Mouse (Mus musculus): Measurements from ENCODE around the gene Cyb561d1.
A peak's percentile ranks its signal among the peaks of the same experiment; 100 is the strongest.
"Not testable (repeated sequence)": the region's sequence is repeated elsewhere in the genome, so short reads cannot be mapped to it uniquely, and the experiment has no call there.

The Cyb561d1 gene

DNA sequence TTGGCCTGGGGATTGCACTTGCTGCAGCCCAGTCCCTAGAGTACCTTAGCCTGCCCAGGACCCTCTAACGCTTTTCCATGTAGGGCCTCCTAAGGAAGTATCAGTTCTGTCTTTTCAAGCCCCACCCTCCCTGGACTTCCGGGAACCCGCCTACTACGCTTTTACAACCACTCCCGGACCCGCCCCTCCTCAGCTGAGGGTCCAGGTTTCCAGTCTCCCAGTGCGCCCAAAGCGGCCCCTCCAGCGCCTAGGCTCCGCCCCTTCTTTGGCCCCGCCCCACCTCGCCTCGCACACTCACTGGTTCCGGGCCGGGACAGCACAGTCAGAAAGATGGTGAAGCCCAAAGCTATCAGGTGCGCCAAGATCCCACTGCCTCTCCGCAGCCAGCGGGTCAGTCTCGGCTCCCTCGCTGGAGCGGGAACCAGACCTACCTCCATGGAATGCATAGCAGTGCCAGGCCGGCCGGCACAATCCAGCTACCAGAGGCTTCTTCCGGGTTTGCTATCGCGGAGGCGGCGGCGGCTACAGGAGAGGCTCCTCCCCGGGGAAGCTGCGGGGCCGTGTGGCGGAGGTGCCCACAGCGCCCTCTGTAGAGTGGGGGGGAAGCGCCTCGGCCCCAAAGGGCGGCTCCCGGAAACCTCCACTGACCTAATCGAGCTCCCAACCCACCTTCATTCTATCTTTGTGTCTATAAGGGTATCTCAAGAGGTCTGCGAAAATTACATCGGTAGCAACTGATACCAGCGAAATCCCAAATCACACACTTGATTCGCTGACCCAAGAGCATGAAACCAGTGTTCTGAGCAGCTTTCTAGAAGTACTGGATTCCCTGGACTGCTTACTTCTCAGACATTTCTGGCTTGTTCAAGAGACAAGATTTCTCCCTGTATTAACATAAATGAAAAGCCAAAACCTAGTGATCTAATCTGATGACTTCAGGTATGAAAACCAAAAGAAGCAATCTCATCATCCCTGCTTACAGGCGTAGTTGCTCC, at the start of gene Cyb561d1:
Gene Cyb561d1 (minus strand): TSS at position 884 of the 995 bp plus-strand sequence.
- peak; percentile 62 for DNase-seq (ENCODE audit: low read depth, low spot score)

DNA sequence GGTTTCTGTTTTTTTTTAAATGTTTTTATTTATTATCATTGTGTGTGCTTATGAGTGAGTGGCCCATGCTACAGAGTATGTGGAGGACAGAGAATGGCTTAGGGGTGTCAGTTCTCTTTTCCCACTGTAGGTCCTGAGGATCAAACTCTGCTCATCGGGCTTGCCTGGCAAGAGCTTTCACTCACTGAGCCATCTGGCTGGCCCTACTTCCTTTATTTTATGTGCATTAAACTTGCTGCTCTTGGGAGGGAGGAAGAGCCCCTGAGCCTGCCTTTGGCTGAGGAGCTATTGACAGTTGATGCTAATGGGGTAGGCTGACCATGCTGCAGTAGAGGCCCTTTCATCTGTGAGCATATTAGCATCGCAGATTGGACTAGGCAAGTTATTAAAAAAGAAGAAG, 45.8 kb upstream of the Cyb561d1 start:
- no peak for DNase-seq (ENCODE audit: low read depth, low spot score)

DNA sequence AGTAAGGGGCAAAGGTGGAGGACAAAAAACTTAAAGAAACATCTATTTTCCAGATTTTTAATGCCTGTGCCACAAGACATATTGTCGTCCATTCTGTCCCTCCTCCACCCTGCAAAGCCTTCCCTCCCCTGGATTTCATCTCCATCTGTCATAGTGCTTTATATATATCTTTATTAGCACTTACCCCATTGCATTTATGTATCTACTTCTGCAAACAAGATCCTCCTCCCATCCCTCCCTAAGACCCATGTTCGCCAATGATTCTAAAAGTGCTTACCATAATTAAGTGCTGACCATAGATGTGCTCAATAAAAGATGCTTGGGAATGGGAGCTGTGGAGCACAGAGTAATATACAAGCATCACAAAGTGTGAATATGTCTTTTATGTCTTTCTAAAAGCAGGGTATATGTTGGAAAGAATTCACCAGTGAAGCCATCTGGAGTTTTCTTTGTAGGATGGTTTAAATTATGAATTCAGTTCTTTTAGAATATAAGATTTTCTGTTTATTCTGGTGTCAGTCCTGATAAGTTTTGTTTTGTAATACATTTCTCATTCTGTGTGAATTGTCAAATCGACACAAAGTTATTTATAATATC, 40.3 kb upstream of the Cyb561d1 start:
- no peak for DNase-seq (ENCODE audit: low read depth, low spot score)

DNA sequence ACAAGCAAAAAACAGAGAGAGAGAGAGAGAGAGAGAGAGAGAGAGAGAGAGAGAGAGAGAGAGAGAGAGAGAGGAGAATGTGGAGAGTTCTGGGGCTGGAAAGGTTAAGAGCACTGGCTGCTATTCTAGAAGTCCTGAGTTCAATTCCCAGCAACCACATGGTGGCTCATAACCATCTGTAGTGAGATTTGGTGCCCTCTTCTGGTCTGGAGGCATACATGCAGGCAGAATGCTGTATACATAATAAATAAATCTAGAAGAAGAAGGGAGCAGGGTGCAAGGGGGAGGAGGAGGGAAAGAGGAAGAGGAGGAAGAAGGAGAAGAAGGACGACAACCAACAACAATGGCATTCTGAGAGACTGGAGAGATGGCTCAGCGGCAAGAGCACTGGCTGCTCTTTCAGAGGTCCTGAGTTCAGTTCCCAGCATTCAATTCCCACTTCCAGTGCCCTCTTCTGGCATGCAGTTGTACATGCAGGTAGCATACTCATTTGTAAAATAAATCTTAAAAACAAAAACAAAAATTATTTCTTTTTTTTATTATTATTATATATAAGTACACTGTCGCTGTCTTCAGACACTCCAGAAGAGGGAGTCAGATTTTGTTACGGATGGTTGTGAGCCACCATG, 36.6 kb upstream of the Cyb561d1 start:
- not testable (repeated sequence) for DNase-seq (ENCODE audit: low read depth, low spot score)

DNA sequence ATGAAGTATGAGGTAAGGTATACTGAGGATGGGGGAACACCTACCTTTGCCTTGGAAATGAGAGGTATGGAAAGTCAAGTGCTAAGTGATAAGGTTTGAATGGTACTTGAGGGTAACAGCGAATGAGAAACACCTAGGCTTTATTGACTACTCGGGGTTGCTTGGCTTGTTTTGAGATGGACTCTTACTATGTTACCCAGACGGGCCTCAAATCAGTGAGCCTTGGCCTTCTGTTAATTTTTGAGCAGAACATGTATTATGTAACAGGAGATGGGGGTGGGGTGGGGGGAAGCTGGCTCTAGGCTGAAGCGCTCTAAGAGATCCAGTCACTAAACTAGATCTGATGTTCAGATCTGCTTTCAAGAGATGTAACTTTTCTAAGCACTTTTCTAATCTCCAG, 30.6 kb upstream of the Cyb561d1 start:
- DNase-seq (ENCODE audit: low read depth, low spot score), result no peak

DNA sequence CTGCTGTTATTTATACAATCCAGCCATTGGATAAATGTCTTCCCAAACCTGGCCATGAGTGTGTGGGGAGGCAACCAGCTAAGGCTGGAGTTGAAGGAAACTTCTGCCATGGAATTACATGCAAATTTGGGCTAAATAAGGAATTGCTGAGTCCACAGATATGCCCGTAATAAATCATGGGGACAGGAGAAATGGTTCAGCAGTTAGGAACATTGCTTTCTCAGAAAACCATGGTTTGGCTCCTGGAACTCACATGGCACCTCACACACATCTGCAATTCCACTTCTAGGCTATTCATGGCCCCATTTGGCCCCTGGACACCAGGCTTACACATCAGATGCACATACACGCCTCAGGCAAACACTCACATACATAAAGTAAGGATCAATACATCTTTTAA, 26.5 kb upstream of the Cyb561d1 start:
- no peak for DNase-seq (ENCODE audit: low read depth, low spot score)

DNA sequence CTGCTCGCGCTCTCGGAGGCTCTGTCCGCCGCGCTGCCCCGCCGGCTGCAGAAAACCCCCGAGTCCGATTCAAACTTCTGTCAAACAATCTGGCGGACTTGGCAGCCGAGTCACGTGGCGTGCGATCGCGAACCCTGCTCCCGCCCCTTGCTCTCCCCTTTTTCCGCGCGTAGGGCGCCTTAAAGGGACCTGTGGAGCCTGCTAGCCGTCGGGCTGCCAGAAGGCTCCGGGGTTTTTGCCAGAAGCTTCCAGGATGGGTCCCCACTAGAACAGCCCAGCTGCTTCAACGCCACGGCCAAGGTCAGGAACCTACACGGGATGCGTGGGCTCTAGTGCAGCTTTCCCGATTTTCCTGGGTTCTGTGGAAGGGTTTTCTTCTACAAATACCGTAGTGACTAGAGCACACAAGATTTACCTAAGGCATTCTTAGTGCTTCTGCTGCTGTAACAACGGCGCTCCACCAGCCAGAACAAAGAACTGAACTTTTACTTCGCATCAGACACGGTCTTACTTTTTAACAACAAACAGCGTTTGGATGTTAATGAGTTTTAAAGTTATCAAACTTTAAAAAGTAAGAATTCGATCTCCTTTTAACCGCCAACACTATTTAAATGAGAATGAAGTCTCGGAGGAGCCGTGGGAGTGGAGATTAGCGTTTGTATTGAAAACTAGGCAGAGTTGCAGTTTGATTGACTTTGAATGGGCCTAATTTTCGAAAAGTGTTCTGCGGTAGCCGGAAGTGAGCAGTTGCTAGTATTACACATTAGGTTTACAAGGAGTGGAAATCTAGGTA, 25.7 kb upstream of the Cyb561d1 start, which contains the start of gene Sypl2:
Gene Sypl2 (minus strand): TSS at position 91 of the 793 bp plus-strand sequence.
- DNase-seq (ENCODE audit: low read depth, low spot score), result no peak

DNA sequence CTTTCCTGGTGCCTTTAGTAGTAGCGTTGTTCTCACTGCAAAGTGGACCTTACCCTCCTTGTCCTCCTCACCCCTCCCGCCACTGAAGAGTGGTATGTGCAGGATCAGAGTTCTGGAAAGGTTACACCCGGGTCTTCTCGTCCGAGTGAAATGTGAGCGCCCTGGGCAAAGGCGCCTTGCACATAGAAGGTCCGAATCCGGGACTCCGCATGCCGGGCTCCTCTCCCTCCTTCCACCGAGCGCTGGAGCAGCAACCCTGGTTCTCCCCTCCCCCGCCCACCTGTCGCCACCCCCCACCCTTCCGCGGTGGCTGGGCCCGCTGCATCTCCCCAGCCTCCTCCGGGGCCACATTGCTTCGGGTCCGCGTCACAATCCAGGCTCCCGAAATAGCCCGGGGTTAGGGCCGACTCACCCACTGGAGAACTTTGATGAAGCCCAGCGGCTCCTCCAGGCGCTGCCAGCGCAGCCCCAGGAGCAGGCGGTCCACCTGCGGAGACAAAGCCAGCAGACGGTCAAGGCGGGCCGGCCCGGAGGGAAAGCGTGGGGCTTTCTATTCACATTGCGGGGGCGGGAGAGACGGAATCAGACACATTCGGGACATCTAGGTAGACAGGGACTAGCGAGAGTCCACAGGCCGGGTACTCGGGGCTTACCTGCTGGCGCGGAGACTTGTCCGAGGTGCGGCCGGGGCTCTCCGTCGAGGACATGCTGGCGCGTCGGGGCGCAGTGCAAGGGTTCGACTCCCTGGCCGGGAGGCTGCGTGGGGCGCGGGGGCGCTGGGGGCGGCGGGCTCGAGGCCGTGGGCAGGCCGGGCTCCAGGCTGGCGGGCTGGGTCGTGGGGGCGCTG, 24.9 kb upstream of the Cyb561d1 start:
- DNase-seq (ENCODE audit: low read depth, low spot score), result no peak

DNA sequence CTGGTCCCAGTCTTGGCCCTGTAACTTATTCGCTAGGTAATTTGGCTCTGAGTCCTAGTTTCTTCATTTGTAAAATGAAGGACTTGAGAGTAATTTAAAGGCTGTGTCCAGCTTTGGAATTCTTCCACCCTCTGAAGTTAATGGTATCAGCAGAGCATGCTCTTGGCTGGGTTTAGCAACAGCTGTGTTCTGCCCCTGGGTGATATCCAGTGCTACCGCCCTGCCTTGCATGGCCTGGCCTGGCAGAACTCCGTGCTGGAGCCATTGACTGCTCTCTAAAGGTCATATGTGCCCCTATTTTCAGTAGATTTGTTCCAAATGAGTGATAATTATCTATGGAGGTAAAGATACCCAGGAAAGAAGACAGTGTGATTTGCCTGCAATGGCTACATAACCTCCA, 19.6 kb upstream of the Cyb561d1 start:
- DNase-seq (ENCODE audit: low read depth, low spot score), result no peak

DNA sequence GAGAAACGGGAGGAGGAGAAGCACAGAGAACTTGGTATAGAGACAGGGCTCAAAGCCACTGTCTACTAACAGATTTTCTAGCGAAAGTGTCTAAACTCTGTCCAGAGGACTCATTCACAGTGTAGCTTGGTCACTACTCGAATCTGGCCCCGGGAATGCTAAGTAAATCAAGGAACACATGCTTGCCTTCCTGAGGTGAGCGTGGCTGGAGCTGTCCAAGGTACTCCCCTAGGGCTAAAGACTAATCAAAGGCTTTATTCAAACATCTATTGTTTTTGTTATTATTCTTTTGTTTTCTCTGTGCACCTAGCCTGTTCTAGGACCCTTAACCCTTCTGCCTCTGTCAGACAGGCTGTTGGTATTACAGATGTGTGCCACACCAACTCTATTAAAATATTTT, 13.7 kb upstream of the Cyb561d1 start:
- DNase-seq (ENCODE audit: low read depth, low spot score), result no peak

DNA sequence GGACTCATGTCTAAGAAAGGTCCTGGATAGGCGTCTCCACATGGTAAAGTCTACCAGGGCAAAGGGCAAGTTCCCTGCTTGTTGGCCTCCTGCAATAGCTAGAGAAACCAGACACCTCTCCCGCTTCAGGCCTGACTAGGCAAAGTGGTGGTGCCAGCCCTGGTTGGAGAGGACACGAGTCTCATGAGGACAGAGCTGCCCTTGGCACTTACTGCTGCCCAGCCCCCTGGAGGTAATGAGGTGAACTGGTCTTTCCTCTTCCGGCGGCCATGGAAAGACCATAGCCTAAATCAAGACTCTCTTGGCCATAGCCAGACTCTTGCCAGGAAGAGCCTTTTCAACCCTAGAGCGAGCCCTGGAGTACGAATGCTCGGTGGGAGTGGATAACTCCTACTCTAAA, 11.4 kb upstream of the Cyb561d1 start:
- no peak for DNase-seq (ENCODE audit: low read depth, low spot score)

DNA sequence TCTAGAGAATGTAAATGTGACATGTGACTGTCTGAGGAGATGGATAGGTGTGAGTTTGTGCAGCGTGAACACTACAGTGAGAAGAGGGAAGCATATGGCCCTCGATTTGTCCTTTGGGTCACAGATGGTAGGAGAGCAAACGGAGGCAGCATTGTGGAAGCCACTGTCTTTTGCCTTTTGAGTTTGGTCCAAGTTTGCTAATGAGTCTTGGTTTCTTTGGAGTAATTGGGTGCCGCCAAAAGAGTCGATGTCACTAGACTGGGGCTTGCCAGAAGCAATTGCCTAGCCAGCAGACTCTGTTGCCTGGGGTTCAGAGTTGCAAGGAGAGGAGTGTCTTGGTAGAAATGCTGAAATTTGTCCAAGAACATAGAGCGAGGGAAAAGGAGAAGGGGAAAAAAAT, 10.8 kb upstream of the Cyb561d1 start:
- no peak for DNase-seq (ENCODE audit: low read depth, low spot score)

DNA sequence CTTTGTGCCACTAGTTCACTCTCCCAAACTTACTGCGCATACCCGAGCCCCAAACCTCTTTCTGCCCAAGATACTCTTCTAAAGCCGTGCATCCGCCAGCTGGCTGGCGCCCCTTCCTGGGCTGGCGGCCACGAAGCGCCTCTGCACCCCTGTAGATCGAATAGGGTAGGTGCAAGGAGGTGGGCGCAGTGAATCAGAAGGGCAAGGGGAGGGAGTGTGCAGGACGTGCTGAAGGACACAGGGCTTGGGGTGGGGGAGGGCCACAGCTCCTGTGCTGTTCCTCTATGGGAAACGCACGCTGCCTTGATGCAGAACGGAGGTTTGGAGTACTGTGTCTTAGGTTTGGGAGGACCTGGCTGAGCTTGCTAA, 9.7 kb upstream of the Cyb561d1 start, which contains the start of gene Atxn7l2:
Gene Atxn7l2 (minus strand): TSS at position 164 of the 369 bp plus-strand sequence.
- no peak for DNase-seq (ENCODE audit: low read depth, low spot score)

DNA sequence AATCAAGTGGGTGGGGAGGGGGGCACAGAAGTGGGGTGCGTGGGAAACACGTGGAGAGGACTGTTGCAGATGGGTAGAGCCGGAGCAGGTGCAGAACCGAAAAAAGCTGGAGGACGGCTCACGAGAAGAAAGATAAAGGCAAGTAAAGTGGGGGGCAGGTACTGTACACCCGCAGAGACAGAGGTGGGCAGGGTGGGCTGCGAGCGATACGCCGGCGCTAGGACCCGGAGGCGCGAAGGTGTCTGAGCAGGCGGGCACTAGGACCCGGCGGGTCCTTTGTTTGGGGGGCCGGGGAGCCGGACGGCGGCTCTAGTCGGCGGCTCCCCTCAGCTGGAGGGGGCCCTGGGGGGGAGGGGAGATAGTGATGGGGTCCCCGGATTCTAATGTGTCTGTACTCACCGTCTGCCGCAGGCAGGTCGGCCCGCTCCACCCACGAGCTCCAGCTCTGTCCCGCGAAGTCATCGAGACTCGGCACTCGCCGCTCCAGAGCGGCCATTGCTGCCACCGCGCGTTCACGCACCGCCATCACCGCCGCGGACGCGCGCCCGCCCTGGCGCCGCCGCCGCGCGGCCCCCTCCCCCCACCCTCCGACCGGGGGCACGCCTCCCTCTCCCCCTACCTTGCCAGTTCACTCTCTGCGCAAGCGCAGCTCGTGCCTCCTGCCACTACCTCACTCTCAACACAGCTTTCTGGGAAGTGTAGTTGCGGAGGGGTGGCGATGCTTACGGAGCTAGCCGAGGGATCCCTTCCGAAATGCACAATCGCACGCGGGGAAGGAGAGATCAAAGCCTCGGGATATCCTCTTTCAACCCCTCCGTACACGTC, 9.1 kb upstream of the Cyb561d1 start:
- DNase-seq (ENCODE audit: low read depth, low spot score), result peak; percentile 97

DNA sequence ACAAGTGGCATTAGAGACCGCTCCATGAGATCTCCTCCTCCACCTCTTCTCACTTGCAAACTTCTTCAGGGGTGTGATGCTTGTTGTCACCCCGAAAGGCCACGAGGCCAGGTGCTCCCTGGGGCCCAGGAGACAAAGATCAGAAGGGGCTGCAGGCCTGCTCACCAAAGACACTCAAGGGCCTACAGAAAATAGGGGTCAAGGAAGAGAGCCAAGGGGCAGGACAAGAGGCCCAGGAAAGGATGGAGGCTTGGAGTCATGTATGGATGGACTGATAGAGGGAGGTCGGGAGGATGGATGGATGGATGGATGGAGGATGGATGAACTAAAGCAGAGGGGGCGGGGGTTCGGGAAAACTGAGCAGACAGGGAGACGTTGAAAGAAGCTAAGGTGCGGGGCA, 8.5 kb upstream of the Cyb561d1 start:
- no peak for DNase-seq (ENCODE audit: low read depth, low spot score)

DNA sequence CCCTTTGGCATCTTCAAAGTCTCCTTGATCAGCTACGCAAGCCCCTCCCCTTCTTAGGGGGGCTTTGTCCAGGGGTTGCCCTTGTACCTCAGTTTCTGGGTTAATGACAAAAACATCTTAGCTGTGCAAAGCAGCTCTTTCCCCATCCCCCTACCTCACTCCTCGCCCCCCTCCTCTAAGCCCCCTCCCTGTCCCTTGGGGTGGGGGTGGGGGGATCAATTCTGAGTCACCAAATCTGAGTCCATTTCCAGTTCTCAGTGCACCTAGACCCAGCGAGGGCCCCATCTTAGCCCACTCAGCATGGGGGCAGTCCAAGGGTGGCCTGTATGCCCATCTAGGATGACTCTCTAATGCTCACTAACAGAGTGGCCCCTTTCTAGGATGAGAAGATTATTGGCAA, 8.0 kb upstream of the Cyb561d1 start:
- no peak for DNase-seq (ENCODE audit: low read depth, low spot score)

DNA sequence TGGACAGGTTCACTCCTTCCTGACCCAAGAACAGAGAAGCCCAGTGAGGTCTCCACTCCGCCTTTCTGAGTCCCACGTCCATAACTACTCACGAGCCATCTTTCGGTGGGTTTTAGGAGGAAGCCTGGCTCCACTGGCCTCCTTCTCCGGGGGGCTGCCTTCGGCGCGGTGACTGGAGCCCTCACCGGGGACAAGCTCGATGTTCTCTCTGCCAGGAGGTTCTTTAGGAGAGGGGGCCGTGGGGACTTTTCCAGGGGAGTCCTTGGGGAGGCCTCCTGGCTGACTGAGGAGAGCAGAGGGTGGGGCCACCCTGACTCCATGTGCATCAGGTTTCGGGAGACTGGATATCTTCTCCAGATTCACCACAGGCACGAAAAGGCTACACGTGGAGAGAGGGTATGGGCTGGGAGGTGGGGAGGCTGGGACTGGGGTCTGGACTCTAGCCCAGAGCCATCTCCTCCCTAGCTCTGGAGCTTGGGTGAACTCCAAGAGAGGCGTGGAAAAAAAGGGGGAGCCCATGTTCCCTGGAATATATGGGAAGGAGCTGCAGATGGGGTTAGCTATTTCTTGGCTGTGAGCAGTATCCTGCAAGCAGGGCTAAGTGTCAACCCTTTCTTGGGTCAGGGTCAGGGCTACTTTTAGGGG, 5.8 kb upstream of the Cyb561d1 start:
- no peak for DNase-seq (ENCODE audit: low read depth, low spot score)

DNA sequence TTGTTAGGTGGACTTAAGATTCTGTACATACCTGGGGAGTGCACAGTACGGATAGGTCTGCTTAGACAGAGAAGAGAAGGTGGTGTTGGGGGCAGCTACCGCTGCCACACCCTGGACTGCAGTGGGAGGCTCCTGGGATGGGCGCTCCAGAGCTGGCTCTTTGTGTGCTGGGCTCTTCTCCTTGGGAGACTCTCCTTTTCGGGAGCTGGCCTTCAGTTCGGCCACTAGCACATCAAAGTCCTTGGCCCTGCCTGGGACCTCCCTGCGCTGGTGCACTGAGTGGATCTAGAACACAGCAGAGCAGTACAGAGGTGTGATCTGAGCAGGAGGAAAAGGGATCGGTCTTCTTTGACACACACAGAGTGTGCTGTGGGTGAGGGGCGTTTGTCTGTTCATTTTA, 4.6 kb upstream of the Cyb561d1 start:
- DNase-seq (ENCODE audit: low read depth, low spot score), result no peak

DNA sequence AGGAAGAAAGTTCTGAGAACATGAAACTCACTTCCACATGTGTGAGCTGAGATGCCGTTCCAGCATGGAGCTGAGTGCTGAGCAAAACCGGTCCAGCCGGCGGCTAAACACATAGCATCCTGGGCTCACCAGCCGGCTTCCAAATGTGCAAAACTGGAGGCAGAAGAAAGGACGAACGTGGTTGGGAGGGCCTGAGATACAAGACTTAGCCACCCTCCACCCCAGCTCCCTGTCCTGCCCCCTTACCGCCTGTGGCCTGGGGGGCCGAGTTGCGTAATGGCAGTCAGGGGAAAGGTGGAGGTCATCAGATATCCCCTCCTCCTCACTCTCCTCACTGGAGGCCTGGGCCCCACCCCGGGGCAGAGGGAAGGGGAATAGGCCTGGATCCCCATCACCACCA, 3.5 kb upstream of the Cyb561d1 start:
- DNase-seq (ENCODE audit: low read depth, low spot score), result no peak

All from retina, postnatal 7 days (tissue).